Mouse (Mus musculus) liver, adult 2 months (tissue): Measurements from ENCODE around the gene Nsmce1. TPM values are rescaled to one million over a fixed set of nuclear protein-coding genes. Genes with fewer than 3 reads are reported as not detected.

Source experiments
- DNase-seq: peaks from one replicate; pipeline ENCODE4 v3.0.0-alpha.2; 2011; ENCODE audit warnings: low read depth, low spot score; ENCODE audit errors: extremely low read depth
- H3K27ac ChIP-seq: fragments of 200-500 bp; replicated peaks from 2 replicates; pipeline ENCODE4 v1.5.1; 2012; ENCODE audit warnings: low read depth, mild to moderate bottlenecking, control low read depth, inconsistent platforms, low read length; ENCODE audit not compliant: insufficient read depth
- H3K27me3 ChIP-seq: fragments of 200-500 bp; 2 replicates; pipeline ENCODE4 v1.6.1; 2012; ENCODE audit warnings: mild to moderate bottlenecking, moderate library complexity, low read length, inconsistent platforms; ENCODE audit not compliant: control insufficient read depth, insufficient read depth
- H3K36me3 ChIP-seq: fragments of 200-500 bp; 2 replicates; pipeline ENCODE4 v1.6.1; 2012; ENCODE audit warnings: low read length, inconsistent platforms; ENCODE audit not compliant: control insufficient read depth, insufficient read depth
- H3K4me1 ChIP-seq: fragments of 200-500 bp; 2 replicates; pipeline ENCODE4 v1.6.1; 2011; ENCODE audit warnings: low read length; ENCODE audit not compliant: control insufficient read depth, insufficient read depth
- H3K4me3 ChIP-seq: fragments of 200-500 bp; 2 replicates; pipeline ENCODE4 v1.5.1; 2011; ENCODE audit warnings: low read depth, mild to moderate bottlenecking, control low read depth, low read length, moderate library complexity; ENCODE audit not compliant: insufficient read depth
- H3K79me2 ChIP-seq: fragments of 200-500 bp; 2 replicates; pipeline ENCODE4 v1.6.1; 2012; ENCODE audit warnings: inconsistent platforms, mild to moderate bottlenecking, low read length, moderate library complexity; ENCODE audit not compliant: control insufficient read depth, insufficient read depth
- H3K9ac ChIP-seq: fragments of 200-500 bp; 2 replicates; pipeline ENCODE4 v1.6.1; 2012; ENCODE audit warnings: low read depth, mild to moderate bottlenecking, control low read depth, inconsistent platforms, low read length
- CTCF ChIP-seq: fragments of 200-500 bp; IDR thresholded peaks from 2 replicates; pipeline ENCODE4 v1.5.1; 2011; ENCODE audit warnings: low read depth, low read length, control low read depth
- POLR2A ChIP-seq: fragments of 200-500 bp; IDR thresholded peaks from 2 replicates; pipeline ENCODE4 v1.6.1; 2011; ENCODE audit warnings: low read length, control low read depth; ENCODE audit not compliant: insufficient read depth; ENCODE audit errors: extremely low read depth
- WGBS: fragments of 180-500 bp; shearing (Covaris S2); methylation state at CpG from one replicate; pipeline ENCODE4 v1.1.7; 2018; 5-methylcytosine and 5-hydroxymethylcytosine counted together
- polyA plus RNA-seq: library from polyadenylated mRNA; depleted of rRNA; stranded (reverse); fragments of >200 nt; gene quantifications from 2 replicates; pipeline ENCODE4 v1.2.3, GENCODE M21; 2012
- total RNA-seq: library from RNA; depleted of rRNA; stranded (reverse); fragments of >200 nt; gene quantifications from 2 replicates; pipeline ENCODE4 v1.2.3, GENCODE M21; 2014

Nsmce1 gene
- total and polyA plus RNA-seq, 2 experiments, result 19.3 to 19.9 TPM

- no peak for DNase-seq
- Histone ChIP-seq H3K4me1 (peaks cover 2% of the 10 kb centered on the region; the same call in 1 of the 2 replicates), H3K27ac (no peak overlapping the region), H3K27me3 (no peaks in the 10 kb centered on the region), H3K36me3 (no peaks in the 10 kb centered on the region), H3K79me2 (no peaks in the 10 kb centered on the region), H3K9ac (no peak overlapping the region), H3K4me3 (no peak overlapping the region)
- no peak for TF ChIP-seq POLR2A
- TF ChIP-seq CTCF, result no peak
- WGBS, result 70% methylated on average over 13 of the region's 13 CpGs
Observed at GRCm38 (mm10) chr7:125499927-125500868, 8.8 kb upstream of the Nsmce1 start.

GRCm38 (mm10) chr7:125495864-125496440 is 4.6 kb upstream of the Nsmce1 start:
- 78% methylated on average over 6 of the region's 6 CpGs for WGBS
- Histone ChIP-seq H3K4me3 (no peak overlapping the region), H3K36me3 (no peaks in the 10 kb centered on the region), H3K79me2 (no peaks in the 10 kb centered on the region), H3K4me1 (no peaks in the 10 kb centered on the region), H3K9ac (no peak overlapping the region), H3K27ac (0 out of 2 replicates have a peak overlapping the region, but pooled peaks have one; percentile 35), H3K27me3 (no peaks in the 10 kb centered on the region)
- TF ChIP-seq CTCF (no peak), POLR2A (no peak)
- no peak for DNase-seq

GRCm38 (mm10) chr7:125492551-125492950 is 1.2 kb upstream of the Nsmce1 start:
- peak overlapping the region; percentile 39; the same call in 1 of the 2 replicates for H3K27ac ChIP-seq
- H3K27me3 ChIP-seq, result no peaks in the 10 kb centered on the region
- H3K36me3 ChIP-seq, result no peaks in the 10 kb centered on the region
- DNase-seq, result no peak
- H3K4me1 ChIP-seq, result no peaks in the 10 kb centered on the region
- 85% methylated on average over 6 of the region's 6 CpGs for WGBS
- H3K4me3 ChIP-seq, result no peak overlapping the region
- no peak overlapping the region for H3K9ac ChIP-seq
- TF ChIP-seq CTCF (no peak), POLR2A (no peak)
- H3K79me2 ChIP-seq, result no peaks in the 10 kb centered on the region

GRCm38 (mm10) chr7:125491760-125492159 is 364 bp upstream of the Nsmce1 start:
- Histone ChIP-seq H3K79me2 (no peaks in the 10 kb centered on the region), H3K9ac (peak overlapping the region; percentile 52), H3K36me3 (no peaks in the 10 kb centered on the region), H3K27ac (peak overlapping the region; percentile 39), H3K4me3 (peak overlapping the region; percentile 64), H3K27me3 (no peaks in the 10 kb centered on the region), H3K4me1 (no peaks in the 10 kb centered on the region)
- 19% methylated on average over 12 of the region's 12 CpGs for WGBS
- DNase-seq, result no peak
- TF ChIP-seq CTCF, result no peak
- no peak for TF ChIP-seq POLR2A

- Histone ChIP-seq H3K36me3 (no peaks in the 10 kb centered on the region), H3K27me3 (no peaks in the 10 kb centered on the region), H3K4me1 (no peaks in the 10 kb centered on the region), H3K9ac (no peak overlapping the region), H3K27ac (no peak overlapping the region), H3K4me3 (no peak overlapping the region), H3K79me2 (no peaks in the 10 kb centered on the region)
- 87% methylated on average over 2 of the region's 2 CpGs for WGBS
- no peak for TF ChIP-seq CTCF
- no peak for DNase-seq
Observed at GRCm38 (mm10) chr7:125489636-125490035, 1.8 kb downstream of the Nsmce1 start.

- no peak for TF ChIP-seq CTCF
- no peak for TF ChIP-seq POLR2A
- Histone ChIP-seq H3K9ac (no peak overlapping the region), H3K27ac (no peak overlapping the region), H3K4me3 (no peak overlapping the region), H3K4me1 (no peaks in the 10 kb centered on the region), H3K27me3 (no peaks in the 10 kb centered on the region), H3K36me3 (no peaks in the 10 kb centered on the region), H3K79me2 (no peaks in the 10 kb centered on the region)
- DNase-seq, result no peak
- WGBS, result 95% methylated on average over 6 of the region's 6 CpGs
Observed at GRCm38 (mm10) chr7:125488706-125489105, 2.7 kb downstream of the Nsmce1 start.
